In genomic region chr7:92740411-92741115, GRCm38 (mm10) we compare ENCODE assay signal across 8 mouse cellular contexts. TPM values are rescaled to one million over a fixed set of nuclear protein-coding genes. Genes with fewer than 3 reads are reported as not detected.
DNase-seq lines count a peak whose midpoint lies in the region; ATAC-seq lines count a peak whose summit lies in the region.

No protein-coding gene starts in this region.

- H3K9ac ChIP-seq in lung, embryonic 15.5 days = peak overlapping the region; percentile 81
- H3K9ac ChIP-seq in hindbrain, embryonic 14.5 days = peak overlapping the region; percentile 98
- peak overlapping the region; percentile 93 for H3K9ac ChIP-seq in midbrain, embryonic 14.5 days (replicated peaks; ENCODE audit: low read length)

- no peak for DNase-seq in lung, adult 18-20 months
- peak; percentile 16 for DNase-seq in embryo, embryonic 11.5 days (ENCODE audit: low read depth, low spot score)
- DNase-seq in hindbrain, embryonic 14.5 days (ENCODE audit: low spot score) = no peak
- DNase-seq in midbrain, embryonic 14.5 days = peak; percentile 44
- DNase-seq in adrenal gland, postnatal 25 days = no peak
- no peak for DNase-seq in cerebellum, adult 9-11 months

- 2% methylated on average over 23 of the region's 23 CpGs for WGBS in lung, embryonic 15.5 days
- WGBS in hindbrain, embryonic 14.5 days = 3% methylated on average over 23 of the region's 23 CpGs
- 3% methylated on average over 23 of the region's 23 CpGs for WGBS in midbrain, embryonic 14.5 days

- H3K27me3 ChIP-seq in lung, embryonic 15.5 days = no peaks in the 10 kb centered on the region
- H3K27me3 ChIP-seq in hindbrain, embryonic 14.5 days (ENCODE audit: control insufficient read depth, insufficient read depth, low read length) = no peaks in the 10 kb centered on the region
- no peaks in the 10 kb centered on the region for H3K27me3 ChIP-seq in midbrain, embryonic 14.5 days (ENCODE audit: control insufficient read depth, insufficient read depth, low read length)

- H3K9me3 ChIP-seq in lung, embryonic 15.5 days = no peaks in the 10 kb centered on the region
- H3K9me3 ChIP-seq in hindbrain, embryonic 14.5 days (ENCODE audit: control insufficient read depth, low read length) = no peaks in the 10 kb centered on the region
- H3K9me3 ChIP-seq in midbrain, embryonic 14.5 days (ENCODE audit: control insufficient read depth, low read length) = no peaks in the 10 kb centered on the region

- peaks cover 19% of the 10 kb centered on the region for H3K4me1 ChIP-seq in lung, embryonic 15.5 days
- peaks cover 41% of the 10 kb centered on the region for H3K4me1 ChIP-seq in hindbrain, embryonic 14.5 days (replicated peaks; ENCODE audit: control insufficient read depth, insufficient read depth, low read length)
- peaks cover 44% of the 10 kb centered on the region for H3K4me1 ChIP-seq in midbrain, embryonic 14.5 days (ENCODE audit: control insufficient read depth, insufficient read depth, low read length)

- peaks cover 14% of the 10 kb centered on the region for H3K36me3 ChIP-seq in lung, embryonic 15.5 days
- peaks cover 24% of the 10 kb centered on the region for H3K36me3 ChIP-seq in hindbrain, embryonic 14.5 days (replicated peaks; ENCODE audit: control insufficient read depth, insufficient read depth)
- H3K36me3 ChIP-seq in midbrain, embryonic 14.5 days (ENCODE audit: control insufficient read depth, insufficient read depth, low read length) = peaks cover 21% of the 10 kb centered on the region

- H3K4me3 ChIP-seq in lung, embryonic 15.5 days = peak overlapping the region; percentile 69
- H3K4me3 ChIP-seq in hindbrain, embryonic 14.5 days (replicated peaks; ENCODE audit: low read length) = peak overlapping the region; percentile 82
- peak overlapping the region; percentile 90 for H3K4me3 ChIP-seq in midbrain, embryonic 14.5 days (replicated peaks; ENCODE audit: low read depth, low read length)

- peak overlapping the region; percentile 87 for H3K27ac ChIP-seq in lung, embryonic 15.5 days
- H3K27ac ChIP-seq in hindbrain, embryonic 14.5 days = peak overlapping the region; percentile 97
- H3K27ac ChIP-seq in midbrain, embryonic 14.5 days (replicated peaks; ENCODE audit: low read depth, low read length) = peak overlapping the region; percentile 98

- no peak for ATAC-seq in lung, embryonic 15.5 days (ENCODE audit: borderline replicate concordance, extremely low read depth, low FRiP score, low TSS enrichment)
- no peak for ATAC-seq in hindbrain, embryonic 14.5 days (ENCODE audit: low FRiP score)
- ATAC-seq in midbrain, embryonic 14.5 days (ENCODE audit: low FRiP score, low TSS enrichment) = no peak
- no peak for ATAC-seq in frontal cortex, adult (ENCODE audit: low TSS enrichment)

- peak overlapping the region; percentile 62 for H3K4me2 ChIP-seq in lung, embryonic 15.5 days
- H3K4me2 ChIP-seq in hindbrain, embryonic 14.5 days (replicated peaks) = peak overlapping the region; percentile 88
- peak overlapping the region; percentile 90 for H3K4me2 ChIP-seq in midbrain, embryonic 14.5 days (ENCODE audit: low read length)

RNA-seq across cellular contexts. Expression of gene Rab30, which starts 0.8 kb away (rescaled TPM):
- 5.0 and 6.2 TPM in 2 replicates for polyA plus RNA-seq in lung, embryonic 15.5 days (2015; fragmentation: Nextera tagmentation; extraction: Ambion mirVana)
- polyA plus RNA-seq in hindbrain, embryonic 14.5 days (2014; fragmentation: Nextera tagmentation; extraction: Ambion mirVana) = 24.2 and 29.6 TPM in 2 replicates
- 28.1 and 40.2 TPM in 2 replicates for polyA plus RNA-seq in midbrain, embryonic 14.5 days (2014; fragmentation: Nextera tagmentation; extraction: Ambion mirVana)
- 2.8 and 3.2 TPM in 2 replicates for total RNA-seq in adrenal gland, postnatal 25 days (2021)

Comparison
In these comparisons a context has a peak if more than half of its experiments do, and no peak if none do; other contexts are left out.
1. DNase-seq: peak in embryo, embryonic 11.5 days (single experiment) and midbrain, embryonic 14.5 days (single experiment); none in lung, adult 18-20 months (0 of 2), hindbrain, embryonic 14.5 days (single experiment), adrenal gland, postnatal 25 days (single experiment) and cerebellum, adult 9-11 months (single experiment).
2. Peak in every context shown above with its lines, with median percentiles within 50 percentile points of each other: H3K27ac ChIP-seq, H3K4me2 ChIP-seq, H3K4me3 ChIP-seq and H3K9ac ChIP-seq.